Mouse (Mus musculus): Measurements from ENCODE around the gene Ccdc32.

- TF ChIP-seq POLR2A (IDR thresholded peaks at IDR 0.05; ENCODE audit: insufficient read length, low read depth) (no peak), TCF12 (IDR thresholded peaks at IDR 0.05; ENCODE audit: insufficient read depth, poor library complexity, severe bottlenecking) (no peak), MAX (IDR thresholded peaks at IDR 0.05; ENCODE audit: low read depth) (no peak), CEBPB (IDR thresholded peaks at IDR 0.05; ENCODE audit: insufficient read depth, poor library complexity, severe bottlenecking) (no peak), TCF3 (IDR thresholded peaks at IDR 0.05; ENCODE audit: insufficient read length, low read depth) (no peak), MYOG (IDR thresholded peaks at IDR 0.05; ENCODE audit: control insufficient read depth in 1 of 3, insufficient read depth in 1 of 3, insufficient read length in 2 of 3, low read depth in 2 of 3) (no peak), POLR2AphosphoS2 (IDR thresholded peaks at IDR 0.05; ENCODE audit: insufficient read length, low read depth) (no peak), USF1 (IDR thresholded peaks at IDR 0.05; ENCODE audit: low read depth) (no peak), E2F4 (IDR thresholded peaks at IDR 0.05; ENCODE audit: insufficient read depth) (no peak)
Measured at GRCm38 (mm10) chr2:118976941-118977340, 52.3 kb downstream of the Ccdc32 start.

Measured in myocyte (in vitro differentiated cells).